Mouse (Mus musculus): Measurements from ENCODE around the gene Eif3c. TPM values are rescaled to one million over a fixed set of nuclear protein-coding genes. Genes with fewer than 3 reads are reported as not detected.

Gene Eif3c
- total RNA-seq, 1 experiment, result 289 TPM

DNA sequence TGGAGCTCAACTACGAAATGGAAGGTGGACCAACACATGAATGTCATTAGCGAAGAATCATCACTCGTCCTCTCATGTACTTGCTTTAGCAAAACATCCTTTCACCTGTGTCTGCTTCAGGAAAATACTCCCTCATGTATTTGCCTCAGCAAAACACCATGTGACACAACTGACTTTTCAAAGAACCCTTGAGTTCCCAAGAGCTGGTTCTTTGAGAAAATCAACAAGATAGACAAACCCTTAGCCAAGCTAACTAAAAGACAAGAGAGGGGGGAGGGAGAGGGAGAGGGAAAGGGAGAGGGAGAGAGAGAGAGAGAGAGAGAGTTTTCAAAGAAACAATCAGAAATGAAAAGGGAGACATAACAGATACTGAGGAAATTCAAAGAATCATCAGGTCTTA is 42.9 kb downstream of the Eif3c start:
- no peak overlapping the region for H3K4me3 ChIP-seq (ENCODE audit: insufficient read depth in 1 of 2, low read depth in 1 of 2, low read length in 2 of 2, poor library complexity in 1 of 2, severe bottlenecking in 1 of 2)
- no peaks in the 10 kb centered on the region for H3K36me3 ChIP-seq (ENCODE audit: control insufficient read depth, insufficient read depth, low read length, poor library complexity, severe bottlenecking)
- peaks cover 0 to 7% of the 10 kb centered on the region in 2 experiments; a peak in 3 of 4 replicates for H3K4me1 ChIP-seq (ENCODE audit: control insufficient read depth in 2 of 2, insufficient read depth in 2 of 2, low read length in 2 of 2, poor library complexity in 1 of 2)
- H3K9ac ChIP-seq (ENCODE audit: insufficient read depth, low read depth, low read length, poor library complexity, severe bottlenecking), result no peak overlapping the region
- in situ Hi-C loops (cut with MboI; ENCODE audit: low sequenced_read_pairs in 2 of 2, unreplicated experiment in 2 of 2), result no loop called here
- H3K27ac ChIP-seq (ENCODE audit: insufficient read depth, low read depth, low read length, poor library complexity, severe bottlenecking), result no peak overlapping the region
- H3K9me3 ChIP-seq (ENCODE audit: control insufficient read depth, insufficient read depth, low read depth, low read length), result no peaks in the 10 kb centered on the region
- TF ChIP-seq ZC3H11A (IDR thresholded peaks at IDR 0.05; ENCODE audit: borderline replicate concordance, low read depth, low read length), result no peak
- TF ChIP-seq CHD2 (IDR thresholded peaks at IDR 0.05; ENCODE audit: low read depth, low read length), result no peak
- no peak for TF ChIP-seq MAFK (IDR thresholded peaks at IDR 0.05; ENCODE audit: insufficient read depth, low read depth, low read length)
- no peak for TF ChIP-seq HCFC1 (IDR thresholded peaks at IDR 0.05; ENCODE audit: borderline replicate concordance, insufficient read depth, low read length)
- TF ChIP-seq ZNF384 (IDR thresholded peaks at IDR 0.05; ENCODE audit: low read depth, low read length), result no peak
- no peak for DNase-seq (ENCODE audit: low read depth, low spot score)

DNA sequence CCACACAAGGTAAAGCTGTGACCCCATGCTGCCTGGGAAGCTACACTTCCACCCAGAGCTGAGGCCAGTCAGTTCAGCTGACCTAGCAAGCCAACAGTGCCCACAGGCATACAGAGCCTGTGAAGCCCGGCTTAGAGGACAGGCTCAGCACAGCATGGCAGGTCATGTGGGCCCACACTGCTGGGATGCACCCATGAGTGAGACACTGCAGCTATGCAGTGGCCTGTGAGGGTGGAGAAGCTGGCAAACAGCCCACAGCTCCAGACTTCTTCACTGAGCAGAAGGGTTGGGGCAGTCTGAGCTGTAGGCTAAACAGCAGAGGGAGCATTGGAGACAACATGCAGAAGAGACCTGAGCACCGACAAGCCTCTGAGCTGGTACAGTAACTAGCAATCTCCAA is 46.7 kb downstream of the Eif3c start:
- peaks cover 0 to 8% of the 10 kb centered on the region in 2 experiments; a peak in 3 of 4 replicates for H3K4me1 ChIP-seq (ENCODE audit: control insufficient read depth in 2 of 2, insufficient read depth in 2 of 2, low read length in 2 of 2, poor library complexity in 1 of 2)
- no peaks in the 10 kb centered on the region for H3K36me3 ChIP-seq (ENCODE audit: control insufficient read depth, insufficient read depth, low read length, poor library complexity, severe bottlenecking)
- no peaks in the 10 kb centered on the region for H3K9me3 ChIP-seq (ENCODE audit: control insufficient read depth, insufficient read depth, low read depth, low read length)
- no peak overlapping the region for H3K27ac ChIP-seq (ENCODE audit: insufficient read depth, low read depth, low read length, poor library complexity, severe bottlenecking)
- TF ChIP-seq MAFK (IDR thresholded peaks at IDR 0.05; ENCODE audit: insufficient read depth, low read depth, low read length) (no peak), ZC3H11A (IDR thresholded peaks at IDR 0.05; ENCODE audit: borderline replicate concordance, low read depth, low read length) (no peak), HCFC1 (IDR thresholded peaks at IDR 0.05; ENCODE audit: borderline replicate concordance, insufficient read depth, low read length) (no peak), ZNF384 (IDR thresholded peaks at IDR 0.05; ENCODE audit: low read depth, low read length) (no peak), CHD2 (IDR thresholded peaks at IDR 0.05; ENCODE audit: low read depth, low read length) (no peak)
- H3K9ac ChIP-seq (ENCODE audit: insufficient read depth, low read depth, low read length, poor library complexity, severe bottlenecking), result no peak overlapping the region
- DNase-seq (ENCODE audit: low read depth, low spot score), result no peak
- no peak overlapping the region for H3K4me3 ChIP-seq (ENCODE audit: insufficient read depth in 1 of 2, low read depth in 1 of 2, low read length in 2 of 2, poor library complexity in 1 of 2, severe bottlenecking in 1 of 2)
- in situ Hi-C loops (cut with MboI; ENCODE audit: low sequenced_read_pairs in 2 of 2, unreplicated experiment in 2 of 2), result no loop called here

DNA sequence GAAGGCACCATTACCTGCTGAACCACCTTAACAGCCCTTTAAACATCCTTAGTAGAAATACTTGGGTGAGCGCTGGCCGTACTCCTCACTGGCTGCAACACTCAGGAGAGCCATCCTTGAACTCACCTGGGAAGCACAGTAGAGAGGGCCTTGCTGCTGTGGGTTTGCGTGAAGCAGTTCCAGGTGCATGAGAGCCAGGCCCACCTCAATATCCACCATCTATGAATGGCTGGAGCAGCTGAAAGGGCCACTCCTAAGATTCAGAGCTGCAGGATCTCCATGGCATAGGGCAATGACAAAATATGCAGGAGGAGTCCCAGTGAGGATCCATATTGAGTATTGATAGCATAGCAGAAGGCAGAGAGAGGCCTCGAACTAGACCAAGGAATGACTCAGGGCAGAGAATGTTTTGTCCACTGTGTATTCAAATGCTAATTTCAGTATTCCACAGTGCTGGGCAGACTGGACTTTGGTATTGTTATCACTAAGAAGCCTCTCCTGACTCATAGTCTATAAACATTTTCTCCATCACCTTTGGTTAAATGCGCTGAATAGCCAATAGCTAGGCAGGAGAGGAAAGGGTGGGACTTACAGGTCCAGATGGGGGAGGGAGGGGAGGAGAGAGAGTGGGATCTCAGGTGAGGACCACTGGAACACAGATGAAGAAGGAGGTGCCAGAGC is 47.8 kb downstream of the Eif3c start:
- H3K9ac ChIP-seq (ENCODE audit: insufficient read depth, low read depth, low read length, poor library complexity, severe bottlenecking), result no peak overlapping the region
- TF ChIP-seq MAFK (IDR thresholded peaks at IDR 0.05; ENCODE audit: insufficient read depth, low read depth, low read length) (no peak), ZC3H11A (IDR thresholded peaks at IDR 0.05; ENCODE audit: borderline replicate concordance, low read depth, low read length) (no peak), HCFC1 (IDR thresholded peaks at IDR 0.05; ENCODE audit: borderline replicate concordance, insufficient read depth, low read length) (no peak), ZNF384 (IDR thresholded peaks at IDR 0.05; ENCODE audit: low read depth, low read length) (no peak), CHD2 (IDR thresholded peaks at IDR 0.05; ENCODE audit: low read depth, low read length) (no peak)
- no peaks in the 10 kb centered on the region for H3K9me3 ChIP-seq (ENCODE audit: control insufficient read depth, insufficient read depth, low read depth, low read length)
- peaks cover 0 to 8% of the 10 kb centered on the region in 2 experiments; a peak in 3 of 4 replicates for H3K4me1 ChIP-seq (ENCODE audit: control insufficient read depth in 2 of 2, insufficient read depth in 2 of 2, low read length in 2 of 2, poor library complexity in 1 of 2)
- no peaks in the 10 kb centered on the region for H3K36me3 ChIP-seq (ENCODE audit: control insufficient read depth, insufficient read depth, low read length, poor library complexity, severe bottlenecking)
- DNase-seq (ENCODE audit: low read depth, low spot score), result no peak
- no peak overlapping the region for H3K4me3 ChIP-seq (ENCODE audit: insufficient read depth in 1 of 2, low read depth in 1 of 2, low read length in 2 of 2, poor library complexity in 1 of 2, severe bottlenecking in 1 of 2)
- in situ Hi-C loops (cut with MboI; ENCODE audit: low sequenced_read_pairs in 2 of 2, unreplicated experiment in 2 of 2), result no loop called here
- no peak overlapping the region for H3K27ac ChIP-seq (ENCODE audit: insufficient read depth, low read depth, low read length, poor library complexity, severe bottlenecking)

DNA sequence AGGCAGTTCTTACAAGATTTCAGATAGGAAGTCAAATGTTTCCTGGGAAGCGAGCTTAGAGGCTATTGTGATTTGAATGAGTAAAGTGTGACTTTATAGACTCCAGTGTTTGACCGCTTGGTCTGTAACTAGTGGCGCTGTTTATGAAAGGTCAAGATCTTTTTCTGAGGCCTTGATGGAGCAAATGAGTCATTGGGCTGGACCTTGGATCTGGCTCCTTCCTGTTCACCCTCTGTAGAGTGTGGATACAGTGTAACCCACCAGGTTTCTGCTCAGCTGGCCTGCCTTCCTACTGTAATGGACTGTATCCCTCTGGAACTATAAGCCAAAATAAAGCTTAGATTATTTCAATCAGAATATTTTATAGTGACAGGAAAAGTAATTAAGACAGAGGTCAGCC is 54.9 kb downstream of the Eif3c start:
- H3K36me3 ChIP-seq (ENCODE audit: control insufficient read depth, insufficient read depth, low read length, poor library complexity, severe bottlenecking), result no peaks in the 10 kb centered on the region
- no peak overlapping the region for H3K9ac ChIP-seq (ENCODE audit: insufficient read depth, low read depth, low read length, poor library complexity, severe bottlenecking)
- no peak for DNase-seq (ENCODE audit: low read depth, low spot score)
- H3K4me1 ChIP-seq (ENCODE audit: control insufficient read depth in 2 of 2, insufficient read depth in 2 of 2, low read length in 2 of 2, poor library complexity in 1 of 2), result no peaks in the 10 kb centered on the region; a peak in 1 of 4 replicates
- H3K27ac ChIP-seq (ENCODE audit: insufficient read depth, low read depth, low read length, poor library complexity, severe bottlenecking), result no peak overlapping the region
- no peak overlapping the region for H3K4me3 ChIP-seq (ENCODE audit: insufficient read depth in 1 of 2, low read depth in 1 of 2, low read length in 2 of 2, poor library complexity in 1 of 2, severe bottlenecking in 1 of 2)
- no peak for TF ChIP-seq ZNF384 (IDR thresholded peaks at IDR 0.05; ENCODE audit: low read depth, low read length)
- no peak for TF ChIP-seq ZC3H11A (IDR thresholded peaks at IDR 0.05; ENCODE audit: borderline replicate concordance, low read depth, low read length)
- TF ChIP-seq MAFK (IDR thresholded peaks at IDR 0.05; ENCODE audit: insufficient read depth, low read depth, low read length), result no peak
- no peak for TF ChIP-seq CHD2 (IDR thresholded peaks at IDR 0.05; ENCODE audit: low read depth, low read length)
- no peak for TF ChIP-seq HCFC1 (IDR thresholded peaks at IDR 0.05; ENCODE audit: borderline replicate concordance, insufficient read depth, low read length)
- in situ Hi-C loops (cut with MboI; ENCODE audit: low sequenced_read_pairs in 2 of 2, unreplicated experiment in 2 of 2), result no loop called here
- H3K9me3 ChIP-seq (ENCODE audit: control insufficient read depth, insufficient read depth, low read depth, low read length), result no peaks in the 10 kb centered on the region
